Mouse (Mus musculus): ENCODE results near the gene Mrpl55.
A peak's percentile ranks its signal among the peaks of the same experiment; 100 is the strongest.

Gene Mrpl55

GRCm38 (mm10) chr11:59202081-59202995 is at the start of gene Mrpl55:
Gene Mrpl55, plus strand, starts transcription at chr11:59202486.
- DNase-seq (ENCODE audit: low read depth, low spot score) = peak; percentile 97

- DNase-seq (ENCODE audit: low read depth, low spot score) = no peak
These were observed 48.1 kb upstream of the Mrpl55 start for GRCm38 (mm10) chr11:59154220-59154619.

GRCm38 (mm10) chr11:59155900-59156299 is 46.4 kb upstream of the Mrpl55 start:
- DNase-seq (ENCODE audit: low read depth, low spot score) = no peak

GRCm38 (mm10) chr11:59159099-59159498 is 43.2 kb upstream of the Mrpl55 start:
- no peak for DNase-seq (ENCODE audit: low read depth, low spot score)

- no peak for DNase-seq (ENCODE audit: low read depth, low spot score)
These were observed 42.7 kb upstream of the Mrpl55 start for GRCm38 (mm10) chr11:59159558-59159957.

GRCm38 (mm10) chr11:59161398-59161797 is 40.9 kb upstream of the Mrpl55 start:
- no peak for DNase-seq (ENCODE audit: low read depth, low spot score)

- peak; percentile 23 for DNase-seq (ENCODE audit: low read depth, low spot score)
These were observed 39.6 kb upstream of the Mrpl55 start for GRCm38 (mm10) chr11:59162443-59163254.

- peak; percentile 99 for DNase-seq (ENCODE audit: low read depth, low spot score)
These were observed 38.7 kb upstream of the Mrpl55 start, which contains the start of gene Iba57 for GRCm38 (mm10) chr11:59163255-59164236. Gene Iba57, minus strand, starts transcription at chr11:59163739.

- peak; percentile 12 for DNase-seq (ENCODE audit: low read depth, low spot score)
These were observed 37.9 kb upstream of the Mrpl55 start for GRCm38 (mm10) chr11:59164384-59164783.

GRCm38 (mm10) chr11:59165616-59166241 is 36.6 kb upstream of the Mrpl55 start:
- DNase-seq (ENCODE audit: low read depth, low spot score) = no peak

GRCm38 (mm10) chr11:59169807-59170206 is 32.5 kb upstream of the Mrpl55 start:
- no peak for DNase-seq (ENCODE audit: low read depth, low spot score)

- DNase-seq (ENCODE audit: low read depth, low spot score) = no peak
These were observed 31.7 kb upstream of the Mrpl55 start for GRCm38 (mm10) chr11:59170549-59170948.

GRCm38 (mm10) chr11:59174189-59174838 is 28.0 kb upstream of the Mrpl55 start:
- no peak for DNase-seq (ENCODE audit: low read depth, low spot score)

GRCm38 (mm10) chr11:59176475-59176874 is 25.8 kb upstream of the Mrpl55 start:
- DNase-seq (ENCODE audit: low read depth, low spot score) = no peak

- DNase-seq (ENCODE audit: low read depth, low spot score) = no peak
These were observed 25.4 kb upstream of the Mrpl55 start for GRCm38 (mm10) chr11:59176921-59177320.

GRCm38 (mm10) chr11:59182864-59183331 is 19.4 kb upstream of the Mrpl55 start, which contains the start of gene Gjc2:
Gene Gjc2, minus strand, starts transcription at chr11:59183213.
- no peak for DNase-seq (ENCODE audit: low read depth, low spot score)

- DNase-seq (ENCODE audit: low read depth, low spot score) = peak; percentile 66
These were observed 18.5 kb upstream of the Mrpl55 start for GRCm38 (mm10) chr11:59183821-59184220.

- DNase-seq (ENCODE audit: low read depth, low spot score) = no peak
These were observed 16.8 kb upstream of the Mrpl55 start for GRCm38 (mm10) chr11:59185490-59185889.

- DNase-seq (ENCODE audit: low read depth, low spot score) = no peak
These were observed 14.6 kb upstream of the Mrpl55 start for GRCm38 (mm10) chr11:59187706-59188105.
